Mouse (Mus musculus) induced T-regulatory cell, adult 2 months (primary cell): ENCODE results near the gene Gabarapl2.

ENCODE experiments used
- DNase-seq: peaks from one replicate; pipeline ENCODE4 v3.0.0-alpha.2; 2012; ENCODE audit warnings: low read depth

Gene Gabarapl2

GRCm38 (mm10) chr8:111940171-111941100, at the start of gene Gabarapl2:
Gabarapl2 (plus strand) TSS chr8:111940703.
- peak; percentile 97 for DNase-seq

DNA sequence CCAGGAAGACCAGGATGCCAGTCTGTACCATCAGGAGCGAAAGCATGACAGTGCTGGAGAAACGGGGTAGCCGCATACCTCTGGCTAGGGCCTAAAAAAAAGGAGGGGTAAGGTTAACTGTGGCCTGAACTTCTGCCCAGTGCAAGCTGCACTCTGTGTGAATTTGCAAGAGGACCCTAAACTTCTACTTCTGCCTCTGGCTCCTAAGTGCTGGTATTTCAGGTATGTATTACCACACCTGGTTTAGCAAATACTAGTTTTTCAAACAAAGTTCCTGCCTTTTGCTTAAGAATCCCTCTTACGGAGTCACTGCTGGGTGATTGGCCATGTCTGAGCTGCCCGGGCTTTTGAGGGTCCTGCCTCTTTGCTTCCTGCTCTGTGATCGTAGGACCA, 49.6 kb upstream of the Gabarapl2 start:
- no peak for DNase-seq

GRCm38 (mm10) chr8:111891983-111892382, 48.5 kb upstream of the Gabarapl2 start:
- no peak for DNase-seq

GRCm38 (mm10) chr8:111892615-111893014, 47.9 kb upstream of the Gabarapl2 start:
- no peak for DNase-seq

- DNase-seq: peak; percentile 35
Observed at GRCm38 (mm10) chr8:111894955-111895354, 45.5 kb upstream of the Gabarapl2 start.

GRCm38 (mm10) chr8:111898586-111898985, 41.9 kb upstream of the Gabarapl2 start:
- DNase-seq: no peak

DNA sequence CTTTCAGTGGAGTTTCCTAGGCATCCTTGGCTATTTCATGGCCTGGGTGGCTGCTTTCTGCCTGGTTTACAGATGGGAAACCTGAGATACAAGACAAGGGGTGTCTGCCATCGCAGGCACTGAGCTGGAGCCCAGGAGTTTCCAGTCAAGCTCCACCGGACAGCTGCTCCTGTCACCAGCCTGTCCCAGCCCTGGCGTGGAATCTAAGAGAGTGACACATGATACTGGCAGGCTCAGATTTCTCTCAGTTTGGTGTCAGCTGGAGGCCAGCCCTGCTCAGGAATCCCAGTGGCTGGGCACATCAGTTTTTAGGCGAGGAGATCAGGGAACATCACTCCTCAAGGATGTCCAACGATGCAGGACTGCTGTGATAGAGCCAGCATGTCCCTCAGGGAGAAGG, 38.4 kb upstream of the Gabarapl2 start:
- DNase-seq: no peak

GRCm38 (mm10) chr8:111905500-111906121, 34.9 kb upstream of the Gabarapl2 start:
- no peak for DNase-seq

GRCm38 (mm10) chr8:111909621-111910450, 30.7 kb upstream of the Gabarapl2 start, which contains the start of gene Chst5:
Chst5 (minus strand) TSS chr8:111910447.
- DNase-seq: no peak

DNA sequence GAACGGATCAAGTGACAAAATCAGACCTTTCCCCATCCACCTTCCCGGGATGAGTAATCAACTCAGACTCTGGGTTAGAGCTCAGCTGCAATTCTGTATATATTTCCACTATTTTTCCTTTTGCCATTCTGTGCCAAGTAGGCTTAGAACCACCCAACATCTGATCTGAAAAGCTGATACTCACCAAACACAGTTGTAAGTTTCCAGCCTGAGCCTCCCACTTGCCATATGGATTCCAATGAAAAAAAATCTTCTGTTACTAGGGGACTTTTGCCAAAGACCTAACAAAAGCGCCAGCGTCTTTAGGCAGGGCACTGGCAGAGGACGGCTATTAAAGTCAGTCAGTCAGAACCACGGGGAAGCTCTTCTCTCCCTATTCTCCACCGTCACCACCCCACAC, 28.9 kb upstream of the Gabarapl2 start:
- no peak for DNase-seq

DNA sequence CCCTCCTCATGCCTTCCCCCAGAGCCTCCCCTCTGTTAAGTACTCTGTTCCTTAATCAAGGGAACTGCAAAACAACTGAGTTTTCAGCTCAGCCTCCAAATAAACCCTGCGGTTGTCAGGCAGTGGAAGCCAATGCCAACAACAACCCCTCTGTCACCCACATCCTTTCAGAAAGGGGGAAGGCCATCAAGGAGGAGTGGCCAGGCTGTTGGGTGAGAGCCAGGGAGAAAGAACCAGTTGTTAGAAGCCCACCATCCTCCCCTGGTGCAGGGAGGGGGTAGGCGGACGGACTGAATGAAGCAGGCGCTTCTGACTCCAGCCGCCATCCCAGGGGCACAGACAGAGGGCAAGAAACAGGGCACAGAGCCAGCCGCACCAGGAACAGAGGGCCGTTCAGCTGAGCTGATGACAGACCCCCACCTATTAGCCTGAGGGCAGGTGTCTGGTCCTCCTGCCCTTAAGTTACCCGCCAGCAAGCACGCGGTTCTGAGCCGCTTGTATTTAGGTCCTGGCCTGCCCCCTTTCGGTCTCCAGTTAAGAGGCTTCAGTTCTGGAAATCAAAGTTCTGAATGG, 27.6 kb upstream of the Gabarapl2 start:
- no peak for DNase-seq

GRCm38 (mm10) chr8:111919663-111920062, 20.8 kb upstream of the Gabarapl2 start:
- peak; percentile 51 for DNase-seq

DNA sequence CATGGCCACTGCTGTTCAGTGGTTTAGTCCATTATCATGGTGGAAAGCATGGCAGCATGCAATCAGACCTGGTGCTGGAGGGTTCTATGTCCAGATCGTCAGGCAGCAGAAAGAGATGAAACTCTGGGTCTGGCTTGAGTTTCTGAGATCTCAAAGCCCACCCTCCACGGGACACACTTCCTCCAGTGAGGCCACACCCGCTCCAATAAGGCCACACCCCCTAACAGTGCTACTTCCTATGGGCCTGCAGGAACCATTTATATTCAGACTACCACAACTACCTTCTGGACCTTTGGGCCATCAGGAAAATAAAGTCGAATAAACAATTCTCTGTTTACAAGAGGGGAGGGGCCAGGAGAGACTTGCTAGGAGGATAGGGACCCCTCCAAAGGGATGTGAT, 19.5 kb upstream of the Gabarapl2 start:
- DNase-seq: no peak

DNA sequence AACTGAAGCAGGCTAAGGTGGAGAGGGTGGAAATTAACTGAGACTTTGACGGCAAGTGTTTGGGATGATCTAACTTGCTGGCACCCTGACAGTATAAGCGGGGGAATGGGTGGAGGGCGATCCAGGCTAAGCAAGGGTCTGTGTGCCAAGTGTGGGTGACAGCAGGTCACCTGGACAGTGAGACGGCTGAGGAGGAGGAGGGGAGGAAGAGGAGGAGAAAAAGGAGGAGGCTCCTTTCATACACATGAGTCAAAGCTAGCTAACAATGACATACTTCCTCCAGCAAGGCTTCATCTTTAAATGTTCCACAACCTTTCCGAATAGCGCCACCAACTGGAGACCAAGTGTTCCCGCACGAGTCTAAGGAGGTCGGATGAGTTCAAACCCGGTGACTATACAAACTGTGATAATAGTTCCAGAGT, 17.1 kb upstream of the Gabarapl2 start:
- peak; percentile 76 for DNase-seq

DNA sequence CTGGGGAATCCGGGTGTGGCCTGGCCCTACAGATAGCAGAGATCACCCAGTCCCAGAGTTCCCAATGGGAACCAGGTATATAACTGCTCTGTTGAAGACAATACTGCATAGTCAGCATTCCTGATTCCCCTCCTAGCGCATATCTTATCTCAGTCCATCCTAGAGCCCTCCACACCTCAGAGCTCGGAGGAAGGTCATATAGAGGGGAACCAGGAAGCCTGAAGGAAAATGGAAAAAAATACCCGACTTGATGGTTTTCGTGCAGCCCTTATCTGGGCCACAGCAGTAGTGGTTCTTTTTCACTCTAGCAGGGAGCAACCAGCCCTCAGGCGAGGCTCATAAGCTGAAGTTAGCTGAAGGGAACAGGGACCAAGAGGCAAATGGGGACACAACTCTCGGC, 15.5 kb upstream of the Gabarapl2 start:
- no peak for DNase-seq

GRCm38 (mm10) chr8:111929648-111930344, 10.7 kb upstream of the Gabarapl2 start:
- no peak for DNase-seq

DNA sequence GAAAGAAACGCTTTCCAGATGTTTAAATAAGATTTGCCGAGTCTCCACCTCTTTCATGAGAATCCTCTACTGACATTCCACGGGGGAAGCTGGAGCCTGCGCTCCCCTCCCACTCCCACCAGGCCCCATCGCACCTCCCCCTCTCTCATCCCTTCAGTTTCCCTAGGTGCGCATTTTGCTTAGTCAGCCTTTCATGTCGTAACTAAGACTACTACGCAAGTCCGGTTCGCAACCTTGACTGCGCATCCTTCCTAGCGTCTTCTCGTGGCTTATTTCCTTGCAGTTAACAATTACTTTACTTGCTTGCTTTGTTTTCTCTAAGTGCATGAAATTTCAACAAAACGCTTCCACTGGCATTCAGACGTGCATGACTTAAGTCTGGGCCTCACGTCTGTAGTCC, 8.8 kb upstream of the Gabarapl2 start:
- no peak for DNase-seq

DNA sequence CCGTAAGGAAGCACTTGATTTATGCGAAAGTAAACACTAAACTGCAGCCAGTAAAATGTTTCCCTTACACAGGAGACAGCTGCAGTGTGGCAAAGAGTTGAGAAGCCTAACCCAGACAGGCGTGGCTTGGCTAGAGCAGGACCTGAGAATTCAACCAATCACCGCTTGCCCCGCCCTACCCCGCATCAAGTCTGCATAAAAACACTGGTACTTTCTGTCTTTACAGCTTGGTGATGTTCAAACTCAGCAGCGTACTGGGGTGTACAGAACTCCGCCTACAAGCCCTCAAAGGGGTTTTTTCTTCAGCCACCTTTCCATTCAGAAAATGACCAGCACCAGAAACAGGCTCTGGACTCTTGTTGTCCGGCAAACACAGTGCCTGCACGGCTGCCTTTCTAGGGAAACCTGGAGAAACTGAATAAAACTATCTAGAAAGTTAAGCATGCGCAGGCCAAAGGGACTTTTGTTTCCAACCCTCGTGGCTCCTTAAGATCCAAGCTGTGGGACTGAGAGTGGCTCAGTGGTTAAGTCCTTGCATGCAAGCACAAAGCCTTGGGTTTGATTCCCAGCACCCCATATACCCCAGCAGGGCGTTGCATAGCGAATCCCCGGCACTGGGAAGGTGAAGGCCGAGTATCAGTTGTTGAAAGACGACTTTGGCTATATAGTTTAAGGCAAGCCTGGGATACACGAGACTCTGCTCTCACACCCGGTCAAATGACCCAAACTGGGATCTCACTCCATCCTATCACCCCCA, 7.7 kb upstream of the Gabarapl2 start:
- DNase-seq: peak; percentile 62

- DNase-seq: peak; percentile 93
Observed at GRCm38 (mm10) chr8:111933348-111934076, 7.0 kb upstream of the Gabarapl2 start, which contains the start of gene Tmem231. Tmem231 (minus strand) TSS chr8:111933881.

DNA sequence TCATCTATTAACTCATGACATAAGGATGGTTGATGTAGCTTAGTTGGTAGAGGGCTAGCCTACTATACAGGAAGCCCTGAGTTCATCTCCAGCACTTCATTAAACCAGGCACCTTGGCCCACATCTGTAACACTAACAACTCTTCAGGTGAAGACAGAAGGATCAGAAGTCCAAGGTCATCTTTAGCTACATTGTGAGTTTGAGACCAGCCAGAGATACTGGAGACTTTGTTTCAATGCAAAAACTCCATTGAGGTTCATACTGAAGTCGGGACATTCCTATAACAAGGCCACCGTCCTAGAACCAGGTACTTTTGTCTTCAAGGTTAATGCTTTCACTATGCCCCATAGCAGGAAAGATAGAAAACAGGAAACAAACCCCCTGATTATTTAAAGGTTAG, 6.3 kb upstream of the Gabarapl2 start:
- DNase-seq: no peak
